Mouse (Mus musculus) CH12F3 (cell line): ENCODE results near the gene Gp1bb.

Source experiments
- in situ Hi-C: fragments of 300-500 bp; cut with MboI; formaldehyde crosslinking; loops from 2 replicates; pipeline ENCODE4 v1.14.3; 2020; ENCODE audit warnings: low sequenced_read_pairs

The Gp1bb gene

DNA sequence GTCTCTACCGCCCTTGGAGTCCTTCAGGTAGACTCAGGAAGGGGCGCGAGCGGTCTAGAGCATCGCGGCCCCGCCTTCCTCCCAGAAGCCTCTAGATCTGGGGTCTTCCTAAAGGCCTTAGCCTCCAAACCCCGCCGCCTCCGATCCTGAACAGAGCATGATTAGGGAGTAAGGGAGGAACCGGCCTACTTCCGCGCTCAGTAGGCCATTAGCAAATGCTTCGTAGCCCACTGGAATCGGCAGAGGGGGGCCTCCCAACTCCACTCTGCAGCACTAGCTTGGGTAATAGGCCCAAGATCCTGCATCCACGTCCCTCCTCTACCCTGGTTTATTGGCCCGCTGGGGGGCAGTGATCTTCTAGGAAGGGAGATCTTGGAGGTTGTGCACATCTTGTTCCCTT, at the start of gene Gp1bb:
Gp1bb (minus strand) TSS at position 385 of the 400 bp plus-strand sequence.
- in situ Hi-C loops: loop anchor here (5.0 kb wide), 1 partner anchor 180 kb away; no protein-coding TSS in a partner anchor

DNA sequence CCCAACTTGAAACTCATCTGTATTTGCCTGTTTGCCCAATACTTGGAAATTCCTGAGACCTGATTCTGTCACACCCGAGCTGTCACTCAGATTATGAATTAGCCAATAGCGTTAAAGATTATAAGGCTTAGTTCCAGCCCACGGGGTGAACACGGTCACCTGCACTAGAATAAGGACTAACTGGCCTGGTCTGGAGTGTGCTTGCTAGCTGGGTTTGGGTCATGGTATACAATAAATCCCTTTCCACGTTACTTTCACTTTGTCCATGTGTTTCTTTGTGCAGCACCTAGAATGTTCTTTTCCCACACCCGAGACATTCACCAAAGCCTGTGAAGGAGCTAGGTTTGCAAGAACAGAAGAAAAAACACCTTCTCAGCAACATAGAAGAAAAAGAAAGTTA, 47.7 kb upstream of the Gp1bb start:
- in situ Hi-C loops: no loop called here

DNA sequence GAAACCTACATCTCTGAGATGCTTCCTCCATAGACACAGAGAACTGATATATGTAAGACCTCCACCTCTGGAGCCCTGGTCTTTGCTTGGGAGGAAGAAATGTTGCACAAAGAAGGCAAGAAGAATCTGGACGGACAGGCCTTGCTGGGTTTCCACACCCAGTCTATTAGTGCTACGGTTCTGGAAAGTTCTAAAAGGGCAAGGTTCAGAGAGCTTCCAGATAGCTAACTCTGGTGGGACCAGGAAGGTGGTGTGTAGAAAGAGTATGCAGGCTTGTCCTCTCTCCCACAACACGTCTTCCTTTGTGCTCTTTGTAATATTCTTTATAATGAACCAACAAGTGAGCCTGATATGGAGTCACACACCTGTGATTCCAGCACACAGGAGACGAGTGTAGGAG, 36.4 kb upstream of the Gp1bb start:
- in situ Hi-C loops: no loop called here

DNA sequence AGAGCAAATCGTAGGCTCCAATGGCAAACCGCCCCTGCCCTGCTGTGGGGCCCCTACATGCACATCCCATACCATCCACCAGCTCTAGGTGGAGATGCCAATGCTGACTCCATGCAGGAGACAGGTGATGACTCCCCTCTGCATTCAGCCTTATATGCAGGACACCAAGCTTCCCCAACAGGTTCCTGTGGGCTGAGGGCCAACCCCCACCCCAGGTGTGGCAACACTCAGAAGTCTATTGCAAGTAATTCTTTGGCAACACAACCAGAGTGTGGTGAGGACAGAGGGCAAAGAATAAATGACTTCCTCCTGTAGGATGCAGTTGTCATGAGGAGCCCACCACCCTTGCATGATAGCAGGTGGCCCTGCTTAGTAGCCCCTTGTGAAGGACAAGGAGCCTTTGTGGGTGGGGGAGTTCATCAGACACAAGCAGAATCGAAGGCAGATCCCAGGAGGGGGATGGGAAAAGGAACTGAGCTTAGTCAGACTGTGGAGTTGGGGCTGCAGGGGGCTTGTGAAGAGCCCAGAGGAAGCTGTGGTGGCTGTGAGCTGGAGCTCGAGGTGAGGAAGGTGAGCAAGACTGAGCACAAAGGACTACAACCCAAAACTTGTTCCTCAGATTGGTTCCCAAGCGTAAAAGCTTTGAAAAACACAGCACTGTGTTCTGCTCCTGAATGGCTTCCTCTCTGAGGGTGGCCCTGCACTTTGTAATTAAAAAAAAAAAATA, 33.3 kb upstream of the Gp1bb start:
- in situ Hi-C loops: no loop called here

DNA sequence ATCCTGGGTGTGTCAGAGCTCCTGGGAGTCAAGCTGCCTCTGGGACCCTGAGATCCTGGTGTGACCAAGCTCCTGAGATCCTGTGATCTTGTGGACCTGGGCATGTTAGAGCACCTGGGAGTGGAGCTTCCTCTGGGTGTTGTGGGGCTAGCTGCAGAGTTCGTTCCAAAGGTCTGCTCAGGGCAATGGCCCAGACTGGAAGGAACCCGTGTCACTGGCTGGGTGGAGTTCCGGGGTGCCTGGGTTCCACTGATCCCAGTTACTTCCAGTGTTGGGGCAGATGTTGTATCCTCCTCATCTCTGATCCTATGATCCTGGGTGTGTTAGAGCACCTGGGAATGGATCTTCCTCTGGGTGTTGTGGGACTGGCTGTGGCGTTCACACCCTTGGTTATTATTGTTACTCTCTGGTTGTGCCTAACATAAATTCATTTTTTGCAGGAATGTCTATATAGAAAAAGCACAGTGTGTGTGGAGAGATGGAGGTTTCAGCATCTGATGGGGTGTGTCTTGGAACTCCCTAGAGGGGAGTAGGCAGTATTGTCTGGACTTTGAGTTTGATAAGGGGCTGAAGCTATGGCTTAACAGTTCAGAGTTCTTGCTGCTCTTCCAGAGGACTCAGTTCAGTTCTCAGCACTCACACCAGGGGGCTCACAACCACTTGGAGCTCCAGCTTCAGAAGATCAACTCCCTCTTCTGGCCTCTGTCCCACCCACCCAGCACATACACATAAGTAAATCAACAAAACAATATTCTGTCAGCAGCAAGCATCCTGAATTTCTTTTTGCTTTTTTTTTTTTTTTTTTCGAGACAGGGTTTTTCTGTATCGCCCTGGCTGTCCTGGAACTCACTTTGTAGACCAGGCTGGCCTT, 31.3 kb upstream of the Gp1bb start:
- in situ Hi-C loops: no loop called here

DNA sequence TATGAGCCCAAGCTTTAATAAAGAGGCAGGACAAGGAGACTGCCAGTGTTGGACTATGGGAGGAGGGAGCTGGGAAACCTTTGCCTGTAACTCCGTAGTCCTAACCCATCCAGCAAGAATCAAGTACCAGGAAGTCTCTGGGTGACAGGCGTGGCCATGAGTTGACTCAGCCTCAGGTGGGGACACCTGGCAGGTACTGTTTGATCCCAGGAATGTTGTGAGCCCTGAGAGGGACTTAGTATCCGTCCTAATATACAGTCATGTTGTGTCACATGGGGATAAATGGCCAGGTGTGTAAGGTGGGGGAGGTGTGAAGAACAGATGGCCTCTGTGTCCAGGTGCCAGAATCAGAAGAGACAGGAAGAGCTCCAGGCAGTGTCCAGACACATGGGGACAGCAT, 26.9 kb upstream of the Gp1bb start:
- in situ Hi-C loops: no loop called here

DNA sequence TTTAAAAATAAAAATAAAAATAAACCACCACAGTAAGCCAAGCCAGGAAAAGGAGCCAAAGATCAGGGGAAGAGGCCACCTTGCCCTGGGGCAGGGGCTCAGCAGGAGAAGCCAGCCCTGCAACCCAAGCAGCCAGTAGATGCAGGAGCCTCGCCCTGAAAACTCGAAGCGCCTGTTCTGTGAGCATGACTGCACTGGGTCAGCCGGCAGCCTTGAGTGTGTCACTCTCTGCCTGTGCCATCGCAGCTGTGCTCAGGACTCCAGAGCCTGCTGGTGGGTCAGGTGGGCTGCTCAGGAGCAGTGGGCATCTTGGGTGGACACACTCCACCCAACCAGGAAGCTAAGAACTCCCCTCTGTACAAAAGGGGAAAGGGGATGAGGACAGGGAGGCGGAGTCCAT, 23.1 kb upstream of the Gp1bb start:
- in situ Hi-C loops: no loop called here

DNA sequence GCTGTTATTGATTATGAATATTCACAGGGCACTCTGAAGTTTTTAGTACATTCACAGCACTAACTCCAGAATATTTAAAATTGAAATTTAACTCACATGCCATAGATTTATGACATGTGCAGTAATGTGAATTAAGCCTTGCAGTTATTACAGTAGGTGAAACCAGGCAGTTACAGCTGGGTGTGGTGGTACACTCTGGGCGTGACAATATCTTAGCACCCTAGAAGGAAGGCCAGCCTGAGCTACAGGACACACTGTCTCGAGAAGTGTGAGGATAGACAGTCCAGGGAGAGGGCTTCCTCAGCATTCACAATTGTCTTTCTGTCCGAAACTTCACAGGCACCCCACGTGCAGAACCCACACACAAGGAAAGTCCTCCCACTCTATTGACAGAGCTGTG, 22.3 kb upstream of the Gp1bb start:
- in situ Hi-C loops: no loop called here

DNA sequence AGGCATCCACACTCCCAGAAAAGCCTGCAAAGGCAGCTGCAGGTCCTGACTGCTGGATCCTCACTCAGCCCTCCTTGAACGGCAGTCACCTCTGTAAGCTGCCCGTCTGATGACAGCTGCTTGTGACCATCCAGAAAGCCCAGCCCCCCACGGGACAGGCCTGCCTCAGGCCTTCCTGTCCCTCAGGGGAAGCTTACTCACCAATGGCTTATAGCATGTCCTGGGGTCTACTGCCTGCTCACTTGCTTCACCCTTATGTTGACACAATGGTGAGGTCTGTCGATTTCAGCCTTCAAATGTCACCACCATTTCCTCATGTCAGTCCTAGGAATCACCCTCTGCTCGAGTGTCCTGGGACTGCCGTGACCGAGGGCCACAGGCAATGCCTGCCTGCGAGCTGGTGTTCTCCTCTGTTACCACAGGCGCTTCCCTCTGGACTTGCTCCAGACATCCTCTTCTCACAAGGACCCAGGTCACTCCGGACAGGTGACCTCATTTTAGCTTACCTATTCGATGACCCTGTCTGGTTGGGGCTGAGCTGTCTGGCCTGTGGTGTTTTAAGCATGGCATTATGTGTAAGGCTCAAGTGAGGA, 21.3 kb upstream of the Gp1bb start:
- in situ Hi-C loops: no loop called here

DNA sequence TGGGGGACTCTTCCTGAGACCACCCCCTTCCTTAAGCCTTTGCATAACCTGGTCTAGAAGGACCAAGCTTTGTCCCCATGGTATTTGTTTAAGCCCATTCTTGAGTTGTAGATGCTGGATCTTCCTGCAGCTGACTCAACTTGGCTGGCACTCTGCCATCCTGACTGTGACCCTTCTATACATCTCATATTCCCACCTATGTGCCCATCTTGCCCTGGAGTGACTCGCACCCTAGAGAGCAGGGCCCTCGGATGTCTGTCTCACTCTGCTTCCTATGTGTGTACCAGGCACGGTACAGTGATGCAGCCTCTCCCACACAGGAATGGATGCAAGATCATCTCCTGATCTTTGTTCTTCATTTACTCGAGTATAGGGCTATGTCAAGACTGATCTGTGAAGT, 20.7 kb upstream of the Gp1bb start:
- in situ Hi-C loops: no loop called here

DNA sequence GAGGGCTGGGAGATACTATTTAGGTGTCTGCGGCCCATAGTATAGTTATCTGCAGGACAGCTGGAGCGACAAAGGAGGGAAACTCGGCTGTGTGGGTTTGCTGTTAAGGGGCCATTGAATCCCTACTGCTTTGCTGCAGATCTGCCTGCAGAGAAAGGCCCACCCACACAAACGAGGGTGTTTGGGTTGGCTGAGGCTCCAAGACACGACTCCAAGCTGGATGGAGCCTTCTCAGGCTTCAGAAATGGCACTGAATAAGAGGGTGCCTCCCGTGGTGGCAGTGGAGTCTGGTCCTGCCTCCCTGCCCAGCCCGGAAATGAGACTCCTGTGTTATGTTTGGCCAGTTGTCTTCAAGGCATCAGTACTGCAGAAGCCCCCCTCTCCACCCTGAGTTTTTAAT, 20.1 kb upstream of the Gp1bb start:
- in situ Hi-C loops: no loop called here

DNA sequence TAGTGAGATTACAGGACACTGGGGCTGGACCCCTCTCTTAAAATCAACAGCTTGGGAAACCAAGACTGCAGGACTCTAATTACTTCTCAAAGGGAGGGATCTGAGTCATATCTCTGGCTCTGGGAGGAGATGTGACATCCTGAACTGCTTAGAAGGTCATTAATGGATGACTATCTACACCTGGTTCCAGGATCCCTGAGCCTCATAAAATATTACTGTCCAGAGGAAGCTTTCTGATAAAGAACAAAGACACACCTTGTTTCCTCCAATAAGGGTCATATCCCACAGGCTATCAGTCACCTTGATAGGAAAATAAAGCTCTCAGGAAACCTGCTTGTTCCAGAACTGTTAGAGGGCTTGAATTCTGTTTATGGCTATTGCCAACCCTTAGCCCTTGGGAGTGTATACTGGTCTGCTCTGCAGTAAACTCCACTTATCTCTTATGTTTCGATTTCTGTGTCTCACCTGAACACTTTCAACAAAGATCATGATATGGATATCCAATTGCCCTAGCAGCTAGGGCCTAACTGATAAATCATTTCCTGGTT, 17.3 kb upstream of the Gp1bb start:
- in situ Hi-C loops: no loop called here

DNA sequence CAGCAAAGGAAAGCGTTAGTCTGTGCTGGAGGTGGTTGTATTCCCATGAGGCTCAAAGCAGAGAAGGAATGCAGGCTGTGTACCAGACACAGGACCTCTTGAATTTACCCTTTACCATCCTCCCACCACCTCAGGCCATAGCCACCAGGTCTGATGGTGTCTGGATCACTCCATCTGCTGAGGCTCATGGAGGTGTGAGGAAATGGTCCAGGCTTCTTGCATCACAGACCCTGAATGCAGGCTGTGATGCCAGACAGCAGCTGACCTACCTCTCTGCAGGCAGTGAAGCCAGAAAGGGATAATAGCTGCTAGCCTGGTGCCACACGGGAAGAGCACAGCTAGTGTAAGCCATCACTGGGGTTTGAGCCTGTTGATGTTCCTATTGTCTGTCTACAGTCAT, 16.2 kb upstream of the Gp1bb start:
- in situ Hi-C loops: no loop called here

DNA sequence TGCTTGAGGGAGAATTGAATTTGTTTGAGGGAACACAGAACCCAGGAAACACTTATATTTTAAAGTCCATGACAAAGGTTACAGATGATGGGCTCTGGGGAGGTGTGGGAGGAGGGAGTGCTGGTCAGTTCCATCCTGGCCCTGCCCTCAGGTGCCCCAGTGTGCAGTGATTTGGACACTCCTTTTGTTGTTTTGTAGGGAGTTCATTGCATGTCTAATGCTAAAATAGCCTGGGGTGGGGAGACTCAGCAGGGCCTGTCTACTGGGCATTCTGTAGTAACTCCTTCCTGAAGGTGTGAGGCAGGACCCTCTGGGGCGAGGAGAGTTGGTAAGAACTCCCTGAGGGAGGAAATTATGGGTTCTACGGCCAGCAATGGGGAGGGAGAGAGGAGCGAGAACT, 14.6 kb upstream of the Gp1bb start:
- in situ Hi-C loops: no loop called here

DNA sequence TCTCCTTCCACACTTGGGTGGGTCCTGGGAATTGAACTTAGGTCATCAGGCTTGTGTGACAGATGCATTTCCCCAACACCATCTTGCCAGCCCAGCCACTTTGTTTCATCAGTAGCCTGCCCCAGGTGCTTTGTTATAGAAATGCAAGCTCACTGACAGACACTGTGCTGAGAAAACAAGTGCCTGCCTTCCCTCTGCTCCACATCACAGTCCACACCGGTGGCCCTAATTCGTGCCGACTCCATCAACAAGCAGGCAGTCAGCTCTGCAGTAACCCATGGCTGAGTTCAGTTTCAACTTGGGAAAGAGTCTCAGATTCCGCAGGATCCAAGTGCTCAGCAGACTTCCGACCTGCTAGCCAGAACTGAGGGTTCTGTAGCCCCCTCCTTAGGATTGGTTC, 14.2 kb upstream of the Gp1bb start:
- in situ Hi-C loops: no loop called here

DNA sequence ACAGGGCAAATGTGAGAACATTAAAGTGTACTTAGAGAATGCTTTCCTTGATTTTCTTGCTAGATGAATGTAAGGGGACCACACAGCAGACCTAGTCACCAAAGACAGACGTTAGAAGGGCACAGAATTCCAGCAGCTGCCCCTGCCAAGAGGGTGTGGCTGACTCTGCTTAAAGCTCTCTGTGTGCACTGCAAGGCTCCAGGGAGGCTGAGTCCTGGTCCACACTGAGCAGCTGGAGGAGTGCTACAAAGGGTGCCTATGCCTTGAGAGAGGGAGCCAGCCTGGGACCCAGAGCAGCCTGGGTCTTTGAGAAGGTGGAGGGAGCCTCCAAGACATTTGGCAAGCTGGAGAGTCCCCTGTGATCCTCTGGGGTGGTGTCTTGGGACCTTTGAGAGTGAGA, 11.1 kb upstream of the Gp1bb start:
- in situ Hi-C loops: no loop called here

DNA sequence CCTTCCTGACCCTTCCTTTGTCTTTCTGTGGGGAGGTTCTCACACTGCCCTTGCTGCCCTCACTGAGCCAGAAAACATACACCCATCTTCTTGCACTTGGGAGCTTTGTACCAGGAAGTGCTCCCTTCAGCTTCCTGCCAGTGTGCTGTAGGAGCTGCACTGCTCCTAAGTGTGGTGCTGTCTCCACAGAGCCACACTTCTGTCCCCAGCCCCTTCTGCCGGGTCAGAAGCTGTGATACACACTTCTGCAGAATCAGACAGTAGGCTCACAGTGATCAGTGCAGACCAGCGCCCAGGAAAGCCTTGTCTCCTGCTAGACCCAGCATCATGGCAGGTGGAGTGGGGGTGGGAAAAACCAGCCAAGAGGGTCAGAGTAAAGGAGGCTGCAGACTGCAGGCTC, 10.6 kb upstream of the Gp1bb start:
- in situ Hi-C loops: no loop called here

DNA sequence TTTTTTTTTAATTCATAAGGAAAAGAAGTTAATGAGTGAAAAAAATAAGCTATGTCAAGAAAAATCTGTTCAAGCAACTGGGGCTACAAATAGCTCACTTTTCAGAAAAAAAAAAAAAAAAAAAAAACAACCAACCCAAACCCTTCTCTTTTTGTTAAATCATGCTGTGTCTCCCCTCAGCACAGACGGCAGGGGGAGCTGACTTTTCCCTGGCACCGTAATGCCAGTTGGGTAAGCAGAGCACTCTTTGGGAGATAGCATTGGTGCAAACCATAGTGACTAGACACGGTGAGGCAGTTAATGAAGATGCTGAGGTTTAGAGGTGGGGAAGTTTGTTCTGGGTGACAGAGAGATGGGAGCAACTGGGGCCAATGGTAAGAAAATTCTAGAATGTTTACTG, 9.9 kb upstream of the Gp1bb start:
- in situ Hi-C loops: no loop called here

DNA sequence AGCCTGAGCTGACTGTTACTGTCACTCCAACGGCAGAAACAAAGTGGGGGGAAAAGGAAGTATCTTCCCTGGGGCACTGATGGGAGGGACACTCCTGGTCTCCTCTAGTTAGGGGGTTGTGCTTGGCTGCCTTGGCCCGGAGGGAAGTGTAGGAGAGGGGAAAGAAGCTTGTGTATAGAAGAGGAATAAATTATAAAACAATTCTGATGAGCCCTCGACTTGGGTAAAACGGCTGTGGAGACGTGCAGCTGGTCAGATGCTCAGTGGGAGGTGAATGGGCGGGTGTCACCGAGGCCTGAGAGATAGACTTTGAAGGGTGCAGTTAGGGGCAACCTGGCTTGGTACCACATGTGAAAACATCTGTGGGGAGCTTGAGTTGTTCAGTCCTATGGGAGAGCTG, 8.9 kb upstream of the Gp1bb start:
- in situ Hi-C loops: no loop called here

DNA sequence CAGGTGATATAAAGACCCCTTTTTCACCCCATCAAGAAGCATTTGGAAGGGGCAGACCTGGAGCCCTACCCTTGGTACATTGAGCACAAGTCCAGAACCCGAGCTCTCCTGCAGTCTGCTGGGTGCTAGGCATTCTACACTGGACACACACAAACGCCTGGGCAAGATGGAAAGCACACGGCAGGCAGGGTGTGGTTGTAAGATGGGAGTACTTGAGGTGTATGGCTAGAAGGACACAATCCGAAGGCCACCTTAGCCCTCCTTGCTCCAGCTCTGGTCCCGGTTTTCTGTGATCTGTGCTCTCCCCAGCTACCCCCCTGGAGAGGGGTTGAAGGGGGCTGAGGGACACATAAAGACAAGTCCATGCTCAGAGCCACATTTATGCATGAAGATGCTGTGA, 8.1 kb upstream of the Gp1bb start:
- in situ Hi-C loops: no loop called here

DNA sequence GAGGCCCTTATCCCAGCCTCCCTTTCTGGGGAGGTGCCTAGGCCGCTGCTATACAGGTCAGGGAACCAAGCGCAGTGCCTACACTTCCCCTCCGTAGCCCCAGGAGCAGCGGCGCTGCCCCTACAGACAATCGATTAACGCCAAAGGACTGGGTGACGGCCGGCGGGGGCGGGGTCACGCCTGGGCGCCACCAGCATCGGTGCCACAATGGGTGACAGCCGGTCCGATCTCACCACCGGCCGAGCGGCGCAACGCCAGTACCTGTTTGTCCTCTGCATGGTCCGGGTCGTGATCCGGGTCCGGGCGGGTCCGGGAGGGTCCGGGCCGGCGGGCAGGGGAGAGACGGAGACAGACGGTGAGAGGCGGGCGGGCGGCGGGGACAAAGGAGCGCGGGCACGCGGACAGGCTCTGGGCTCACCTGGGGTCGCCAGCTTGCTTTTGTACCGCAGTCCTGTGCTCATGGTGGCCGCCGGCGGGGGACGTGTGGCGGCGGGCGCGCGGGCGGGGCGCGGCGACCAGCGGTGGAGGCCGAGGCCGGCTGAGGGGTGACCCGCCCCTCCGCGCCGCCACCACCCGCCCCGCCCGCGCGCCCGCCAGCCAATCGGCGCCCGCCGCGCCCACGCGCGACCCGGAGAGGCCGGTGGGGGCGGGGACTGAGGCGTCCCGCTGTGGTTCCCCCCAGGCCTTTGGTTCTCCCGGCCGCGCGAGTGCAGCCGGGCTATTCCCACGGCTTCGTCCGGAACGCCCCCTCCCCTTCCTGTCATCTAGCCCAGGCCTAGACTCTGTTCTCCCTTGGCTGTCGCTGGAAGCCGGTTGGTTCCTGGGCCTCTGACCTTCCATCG, 7.4 kb upstream of the Gp1bb start, which contains the start of gene Sept5:
Sept5 (minus strand) TSS at position 565 of the 842 bp plus-strand sequence.
- in situ Hi-C loops: no loop called here
